Mouse (Mus musculus): ENCODE data around the gene Glt6d1.

- TF ChIP-seq CTCF (IDR thresholded peaks at IDR 0.05; ENCODE audit: low read depth, low read length): no peak
- TF ChIP-seq GATA1 (IDR thresholded peaks at IDR 0.05; ENCODE audit: borderline replicate concordance, low read length): no peak
Measured at GRCm38 (mm10) chr2:25789092-25789491, 26.6 kb downstream of the Glt6d1 start.
